Comparison of ENCODE assay signal across 20 mouse cellular contexts in genomic region chr4:43266146-43266545, GRCm38 (mm10). TPM values are rescaled to one million over a fixed set of nuclear protein-coding genes. Genes with fewer than 3 reads are reported as not detected.
DNase-seq lines count a peak whose midpoint lies in the region; ATAC-seq lines count a peak whose summit lies in the region.
"Had no signal": no experiment of that assay in that cellular context is flagged by ENCODE, and none has a peak within 500 bp of the region (broad histone marks: within the 10 kb centered on the region; RNA-seq: fewer than 3 reads in every experiment).

No protein-coding gene starts in this region.

- peaks cover 6% of the 10 kb centered on the region for H3K4me1 ChIP-seq in hindbrain, embryonic 12.5 days
- H3K4me1 ChIP-seq in hindbrain, embryonic 11.5 days (replicated peaks; ENCODE audit: control insufficient read depth, insufficient read depth, low read length): no peaks in the 10 kb centered on the region
- peaks cover 3% of the 10 kb centered on the region; the same call in 1 of the 2 replicates for H3K4me1 ChIP-seq in neural tube, embryonic 12.5 days
- H3K4me1 ChIP-seq in limb, embryonic 12.5 days (replicated peaks): 0 out of 2 replicates have a peak, but pooled peaks cover 4% of the 10 kb centered on the region
- H3K4me1 ChIP-seq in kidney, embryonic 15.5 days: peaks cover 11% of the 10 kb centered on the region
- H3K4me1 ChIP-seq: embryonic facial prominence, embryonic 13.5 days had no signal

- no peak for DNase-seq in hindbrain, embryonic 11.5 days (ENCODE audit: low spot score)
- DNase-seq in neural tube, embryonic 10.5 days (ENCODE audit: extremely low spot score, low spot score): no peak
- DNase-seq in embryo, embryonic 9.5 days (ENCODE audit: extremely low spot score): no peak
- DNase-seq in urinary bladder, adult 18-20 months (ENCODE audit: low spot score in 2 of 2): no peak
- DNase-seq: cerebellum, adult 11 months; cerebellum, adult 9-11 months; heart, postnatal 36 days; kidney, adult 11 months; kidney, postnatal 4 days; lung, postnatal 4 days; right cerebral cortex, postnatal 14 days; thymus, postnatal 25 days had no signal

- no peaks in the 10 kb centered on the region for H3K9me3 ChIP-seq in hindbrain, embryonic 12.5 days (replicated peaks)
- no peaks in the 10 kb centered on the region for H3K9me3 ChIP-seq in hindbrain, embryonic 11.5 days (ENCODE audit: control insufficient read depth, low read length)
- H3K9me3 ChIP-seq in neural tube, embryonic 12.5 days: no peaks in the 10 kb centered on the region
- no peaks in the 10 kb centered on the region for H3K9me3 ChIP-seq in limb, embryonic 12.5 days
- no peaks in the 10 kb centered on the region for H3K9me3 ChIP-seq in kidney, embryonic 15.5 days (replicated peaks)
- H3K9me3 ChIP-seq: embryonic facial prominence, embryonic 13.5 days; heart, embryonic 15.5 days had no signal

- ATAC-seq in hindbrain, embryonic 12.5 days (ENCODE audit: low FRiP score): no peak
- ATAC-seq in hindbrain, embryonic 11.5 days (ENCODE audit: low FRiP score): no peak
- ATAC-seq in neural tube, embryonic 12.5 days (ENCODE audit: low FRiP score, low read depth): no peak
- ATAC-seq in limb, embryonic 12.5 days (ENCODE audit: insufficient number of reproducible peaks, insufficient read depth, low FRiP score, low TSS enrichment, low read depth): no peak
- no peak for ATAC-seq in kidney, embryonic 15.5 days (replicated peaks; ENCODE audit: low FRiP score)
- ATAC-seq: Patski had no signal

- H3K4me2 ChIP-seq in hindbrain, embryonic 12.5 days (replicated peaks): peak overlapping the region; percentile 80; the same call in 1 of the 2 replicates
- no peak overlapping the region for H3K4me2 ChIP-seq in hindbrain, embryonic 11.5 days (replicated peaks; ENCODE audit: low read depth, low read length)
- 0 out of 2 replicates have a peak overlapping the region, but pooled peaks have one; percentile 76 for H3K4me2 ChIP-seq in neural tube, embryonic 12.5 days (replicated peaks)
- 0 out of 2 replicates have a peak overlapping the region, but pooled peaks have one; percentile 63 for H3K4me2 ChIP-seq in limb, embryonic 12.5 days
- no peak overlapping the region for H3K4me2 ChIP-seq in kidney, embryonic 15.5 days

- no peak overlapping the region for H3K9ac ChIP-seq in hindbrain, embryonic 12.5 days
- H3K9ac ChIP-seq in hindbrain, embryonic 11.5 days (ENCODE audit: low read depth, low read length): no peak overlapping the region
- H3K9ac ChIP-seq in neural tube, embryonic 12.5 days: no peak overlapping the region
- H3K9ac ChIP-seq in limb, embryonic 12.5 days (replicated peaks): no peak overlapping the region
- no peak overlapping the region for H3K9ac ChIP-seq in kidney, embryonic 15.5 days

- 61% methylated on average over 2 of the region's 2 CpGs for WGBS in hindbrain, embryonic 12.5 days
- WGBS in hindbrain, embryonic 11.5 days: 61% methylated on average over 2 of the region's 2 CpGs
- 58% methylated on average over 2 of the region's 2 CpGs for WGBS in neural tube, embryonic 12.5 days
- 61% methylated on average over 2 of the region's 2 CpGs for WGBS in limb, embryonic 12.5 days
- WGBS in kidney, embryonic 15.5 days: 60% methylated on average over 2 of the region's 2 CpGs

- 0 out of 2 replicates have a peak, but pooled peaks cover 5% of the 10 kb centered on the region for H3K36me3 ChIP-seq in hindbrain, embryonic 12.5 days
- no peaks in the 10 kb centered on the region for H3K36me3 ChIP-seq in hindbrain, embryonic 11.5 days (ENCODE audit: control insufficient read depth, insufficient read depth, low read length)
- 0 out of 2 replicates have a peak, but pooled peaks cover 6% of the 10 kb centered on the region for H3K36me3 ChIP-seq in neural tube, embryonic 12.5 days
- no peaks in the 10 kb centered on the region for H3K36me3 ChIP-seq in limb, embryonic 12.5 days
- H3K36me3 ChIP-seq in kidney, embryonic 15.5 days: no peaks in the 10 kb centered on the region
- H3K36me3 ChIP-seq: embryonic facial prominence, embryonic 13.5 days; heart, embryonic 15.5 days had no signal

- H3K27ac ChIP-seq in hindbrain, embryonic 12.5 days: no peak overlapping the region
- H3K27ac ChIP-seq in hindbrain, embryonic 11.5 days (ENCODE audit: low read depth, low read length): no peak overlapping the region
- no peak overlapping the region for H3K27ac ChIP-seq in neural tube, embryonic 12.5 days
- no peak overlapping the region for H3K27ac ChIP-seq in limb, embryonic 12.5 days
- no peak overlapping the region for H3K27ac ChIP-seq in kidney, embryonic 15.5 days
- H3K27ac ChIP-seq: embryonic facial prominence, embryonic 13.5 days; heart, embryonic 15.5 days had no signal

- no peak overlapping the region for H3K4me3 ChIP-seq in hindbrain, embryonic 12.5 days
- H3K4me3 ChIP-seq in hindbrain, embryonic 11.5 days (ENCODE audit: low read depth, low read length): no peak overlapping the region
- H3K4me3 ChIP-seq in neural tube, embryonic 12.5 days: no peak overlapping the region
- H3K4me3 ChIP-seq in limb, embryonic 12.5 days (replicated peaks): no peak overlapping the region
- H3K4me3 ChIP-seq in kidney, embryonic 15.5 days (replicated peaks): no peak overlapping the region

- no peaks in the 10 kb centered on the region for H3K27me3 ChIP-seq in hindbrain, embryonic 12.5 days
- no peaks in the 10 kb centered on the region for H3K27me3 ChIP-seq in hindbrain, embryonic 11.5 days (ENCODE audit: control insufficient read depth, insufficient read depth, low read length)
- no peaks in the 10 kb centered on the region for H3K27me3 ChIP-seq in neural tube, embryonic 12.5 days (replicated peaks)
- no peaks in the 10 kb centered on the region for H3K27me3 ChIP-seq in limb, embryonic 12.5 days
- H3K27me3 ChIP-seq in kidney, embryonic 15.5 days: no peaks in the 10 kb centered on the region
- H3K27me3 ChIP-seq: embryonic facial prominence, embryonic 13.5 days; heart, embryonic 15.5 days; Patski had no signal

RNA-seq across cellular contexts. Expression of gene Atp8b5, which starts 0.8 kb away (rescaled TPM):
- 0.18 and 0.34 TPM in 2 replicates for polyA plus RNA-seq in hindbrain, embryonic 12.5 days (2016; fragmentation: Nextera tagmentation; extraction: Ambion mirVana)
- 0.17 and 0.23 TPM in 2 replicates for polyA plus RNA-seq in hindbrain, embryonic 11.5 days (2014; fragmentation: Nextera tagmentation; extraction: Ambion mirVana)
- 0.08 and 0.10 TPM in 2 replicates for polyA plus RNA-seq in neural tube, embryonic 12.5 days (2016; fragmentation: Nextera tagmentation; extraction: Ambion mirVana)
- polyA plus RNA-seq in limb, embryonic 12.5 days (2016; fragmentation: Nextera tagmentation; extraction: Ambion mirVana): 0.60 and 0.97 TPM in 2 replicates
- polyA plus RNA-seq in kidney, embryonic 15.5 days (2015; fragmentation: Nextera tagmentation; extraction: Ambion mirVana): 0.27 and 0.50 TPM in 2 replicates
- polyA plus RNA-seq: erythroblast, embryonic 14.5 days had no signal

Comparison
In these comparisons a context has a peak if more than half of its experiments do, and no peak if none do; other contexts are left out.
1. H3K4me2 ChIP-seq: peak in hindbrain, embryonic 12.5 days (single experiment), neural tube, embryonic 12.5 days (single experiment) and limb, embryonic 12.5 days (single experiment); none in hindbrain, embryonic 11.5 days (single experiment) and kidney, embryonic 15.5 days (single experiment).